Mouse (Mus musculus): Measurements from ENCODE around the gene Galnt2.

Galnt2 gene

DNA sequence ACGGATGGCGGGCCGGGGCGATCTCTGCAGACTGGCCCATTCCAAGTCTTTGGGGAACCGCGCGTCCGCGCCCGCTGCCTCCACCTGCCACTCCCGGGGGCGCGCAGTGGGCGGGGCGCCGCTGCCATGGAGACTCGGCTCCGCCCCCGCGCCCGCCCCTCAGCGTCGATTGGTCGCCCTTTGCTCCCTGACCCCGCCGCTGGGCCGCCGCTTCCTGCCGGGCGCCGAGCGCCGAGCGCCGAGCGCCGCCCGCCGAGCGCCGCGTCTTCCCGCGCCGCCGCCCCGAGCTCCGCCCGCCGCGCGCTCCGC lies at the start of gene Galnt2:
Gene Galnt2, plus strand, starts transcription at position 216 of the 309 bp plus-strand sequence.
- peak; percentile 84 for DNase-seq (ENCODE audit: low read depth, low spot score)

DNA sequence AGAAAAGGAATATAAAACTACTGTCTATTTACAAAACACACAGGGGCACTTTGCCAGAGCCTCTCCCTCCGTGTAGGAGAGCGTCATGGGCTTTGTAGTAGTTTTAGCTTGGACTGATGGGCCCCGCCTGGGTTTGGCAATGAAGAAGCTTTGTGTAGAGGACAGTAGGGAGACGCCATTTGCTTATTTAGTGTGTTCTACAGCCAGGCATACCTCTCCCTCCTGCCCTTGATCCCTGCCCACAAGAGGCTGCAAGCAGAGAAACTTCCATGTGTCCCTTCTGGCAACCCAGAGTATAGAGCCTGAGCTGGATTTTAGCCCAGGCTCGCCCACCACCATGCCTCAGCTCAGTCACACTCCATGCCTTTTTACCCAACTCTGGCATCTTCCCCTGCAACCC lies 49.4 kb upstream of the Galnt2 start:
- DNase-seq (ENCODE audit: low read depth, low spot score): no peak

DNA sequence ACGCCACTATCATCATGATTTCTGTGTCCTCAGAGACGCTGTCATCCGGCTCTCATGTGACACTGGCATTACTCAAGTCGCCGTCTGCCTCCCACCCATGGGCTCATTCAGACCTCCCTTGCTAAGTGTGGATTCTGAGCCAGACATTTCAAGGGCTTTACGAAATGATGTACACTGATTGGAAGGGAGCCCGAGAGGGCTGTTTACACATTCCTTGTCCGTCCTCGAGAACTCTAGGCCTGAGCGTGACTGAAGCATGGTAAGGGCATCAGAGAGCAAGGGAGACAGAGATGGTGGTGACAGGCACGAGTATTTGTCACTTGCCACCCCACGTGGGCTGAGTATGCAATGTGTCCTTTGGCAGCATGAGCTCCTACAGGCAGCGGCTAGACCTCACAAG lies 49.0 kb upstream of the Galnt2 start:
- DNase-seq (ENCODE audit: low read depth, low spot score): no peak

DNA sequence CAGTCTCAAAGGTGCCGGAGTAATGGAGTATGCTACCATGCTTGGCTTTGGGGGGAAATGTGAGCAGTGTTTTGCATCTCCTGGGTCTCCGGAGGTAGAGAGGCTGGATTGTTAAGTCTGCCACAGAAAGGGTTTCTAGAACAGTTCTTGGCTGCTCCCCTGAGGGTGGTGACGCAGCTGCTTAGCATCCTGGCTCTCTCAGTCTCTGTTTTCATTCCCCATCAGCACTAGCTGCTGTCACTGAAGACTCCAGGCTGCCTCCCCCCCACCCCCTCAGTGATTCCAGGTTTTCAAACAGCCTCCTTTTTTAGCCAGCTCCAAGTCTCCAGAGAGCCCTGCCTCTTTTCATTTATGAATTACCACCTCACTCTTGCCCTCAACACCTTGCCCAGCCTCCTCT lies 47.1 kb upstream of the Galnt2 start:
- no peak for DNase-seq (ENCODE audit: low read depth, low spot score)

DNA sequence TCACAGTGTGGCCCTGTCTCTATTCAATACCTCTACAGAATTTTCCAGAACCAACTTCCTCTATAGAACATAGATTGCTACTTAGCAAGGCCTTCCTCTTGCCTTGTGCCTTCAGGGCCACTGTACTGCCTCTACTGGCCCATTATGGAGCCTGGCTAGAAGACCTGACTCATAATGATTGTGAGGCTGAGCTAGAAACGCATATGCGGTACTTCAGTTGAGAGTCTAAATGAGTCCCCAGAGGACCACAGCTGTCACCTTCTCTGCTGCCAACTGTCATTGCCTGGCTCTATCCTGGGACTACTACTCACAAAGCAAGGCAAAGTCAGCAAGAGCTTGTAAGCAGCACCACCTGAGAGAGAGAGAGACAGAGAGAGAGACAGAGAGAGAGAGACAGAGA lies 46.7 kb upstream of the Galnt2 start:
- no peak for DNase-seq (ENCODE audit: low read depth, low spot score)

DNA sequence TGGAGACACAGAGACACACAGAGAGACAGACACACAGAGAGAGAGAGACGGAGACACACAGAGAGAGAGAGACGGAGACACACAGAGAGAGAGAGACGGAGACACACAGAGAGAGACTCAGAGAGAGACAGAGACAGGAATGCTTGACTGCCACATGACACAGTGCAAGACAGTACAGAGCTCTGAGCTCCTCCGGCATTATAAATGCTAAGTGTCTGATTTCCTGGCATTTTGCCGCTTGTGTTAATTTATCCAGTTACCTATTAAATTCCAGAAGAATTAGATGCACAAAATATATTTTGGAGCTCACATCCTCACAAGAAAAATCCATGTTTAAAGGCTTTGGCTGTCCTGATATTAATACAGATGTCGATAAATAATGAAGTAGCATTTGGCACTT lies 46.1 kb upstream of the Galnt2 start:
- no peak for DNase-seq (ENCODE audit: low read depth, low spot score)

DNA sequence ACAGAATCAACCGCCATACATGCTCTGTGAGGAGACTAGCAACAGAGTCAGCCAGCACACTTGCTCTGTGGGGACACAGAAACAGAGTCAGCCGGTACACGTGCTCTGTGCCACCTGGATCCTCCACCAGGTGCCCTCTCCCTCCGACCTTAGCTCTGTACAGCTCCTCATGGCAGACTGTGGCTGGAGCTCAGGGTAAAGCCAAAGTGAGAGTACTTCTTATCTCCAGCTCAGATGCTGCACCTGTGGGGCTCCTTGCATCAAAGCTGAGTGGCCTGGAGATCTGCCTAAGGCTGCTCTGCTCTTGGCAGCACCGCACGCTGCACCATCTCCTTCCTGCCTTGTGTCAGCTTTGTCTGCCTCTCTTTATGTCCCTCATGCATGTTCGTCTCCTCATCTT lies 40.8 kb upstream of the Galnt2 start:
- no peak for DNase-seq (ENCODE audit: low read depth, low spot score)

DNA sequence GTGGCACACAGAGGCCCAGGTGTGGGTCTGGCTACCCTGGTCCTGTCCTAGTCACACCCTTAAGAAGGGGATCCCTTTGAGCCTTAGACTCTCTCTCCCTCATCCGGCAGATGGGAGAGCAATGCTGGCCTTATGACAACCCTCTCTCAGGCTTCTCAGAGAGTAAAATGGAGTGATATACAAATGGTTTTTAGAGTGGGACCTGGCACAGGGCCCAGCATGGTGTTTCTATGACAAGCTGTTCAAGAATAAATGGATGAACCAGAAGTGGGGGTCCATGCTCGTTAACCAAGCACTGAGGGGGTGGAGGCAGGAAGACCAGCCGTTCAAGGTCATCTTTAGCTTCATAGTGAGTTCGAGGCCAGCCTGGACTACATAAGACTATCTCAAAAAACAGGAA lies 38.9 kb upstream of the Galnt2 start:
- DNase-seq (ENCODE audit: low read depth, low spot score): no peak

DNA sequence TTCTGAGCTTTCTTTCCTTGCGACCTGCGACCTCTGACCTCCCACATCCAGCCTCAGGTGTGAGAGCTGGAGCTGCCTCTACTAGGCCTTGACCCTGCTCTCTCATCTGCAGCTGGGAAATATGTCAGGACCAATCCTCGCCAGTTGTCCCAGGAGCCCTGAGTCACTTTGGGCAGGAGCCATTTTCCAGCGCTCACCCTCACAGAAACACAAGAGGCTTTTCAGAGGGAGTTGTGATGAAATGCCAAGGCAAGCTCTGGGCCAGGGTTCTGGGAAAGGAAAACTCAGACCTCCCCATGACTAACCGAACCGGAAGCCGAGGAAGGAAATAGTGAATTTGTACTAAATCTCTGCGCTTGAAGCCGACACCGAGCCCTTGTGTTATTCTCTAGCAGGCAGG lies 38.2 kb upstream of the Galnt2 start:
- no peak for DNase-seq (ENCODE audit: low read depth, low spot score)

DNA sequence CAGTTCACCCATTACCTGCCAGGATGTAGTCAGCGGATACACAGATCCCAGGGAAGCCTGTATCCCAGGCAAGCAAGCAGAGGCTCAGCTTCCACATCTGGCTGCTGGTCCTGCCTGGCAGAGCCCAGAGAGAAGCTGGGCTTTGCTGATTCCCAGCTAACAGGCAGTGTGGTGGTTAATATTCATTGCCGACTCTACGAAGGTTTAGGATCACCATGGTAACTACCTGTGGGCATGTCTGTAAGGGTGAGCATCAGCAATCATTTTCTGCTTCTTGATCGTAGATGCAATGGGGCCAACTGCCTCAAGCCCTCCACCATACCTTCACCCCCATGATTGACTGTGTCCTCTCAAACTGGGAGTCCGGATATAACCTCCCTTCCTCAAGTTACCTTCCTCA lies 37.2 kb upstream of the Galnt2 start:
- DNase-seq (ENCODE audit: low read depth, low spot score): no peak

DNA sequence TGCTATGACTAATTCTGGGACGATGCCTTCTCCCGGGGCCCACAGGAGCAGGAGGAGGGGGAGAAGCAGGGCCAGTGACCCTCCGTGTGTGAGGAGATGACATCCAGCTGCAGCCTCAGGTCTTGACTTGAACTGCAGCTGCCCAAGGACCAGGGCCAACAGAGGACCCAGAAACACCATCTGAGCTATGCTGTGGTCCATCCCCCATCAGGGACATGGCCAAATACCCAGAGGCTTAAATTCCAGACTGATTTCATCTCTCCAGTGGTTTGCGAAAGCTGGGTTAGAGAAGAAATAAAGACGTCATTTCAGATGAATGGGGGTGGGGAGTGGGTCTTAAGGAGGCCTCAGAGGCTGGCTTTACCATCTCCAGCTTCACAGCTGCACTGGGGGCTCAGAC lies 35.0 kb upstream of the Galnt2 start:
- DNase-seq (ENCODE audit: low read depth, low spot score): no peak

DNA sequence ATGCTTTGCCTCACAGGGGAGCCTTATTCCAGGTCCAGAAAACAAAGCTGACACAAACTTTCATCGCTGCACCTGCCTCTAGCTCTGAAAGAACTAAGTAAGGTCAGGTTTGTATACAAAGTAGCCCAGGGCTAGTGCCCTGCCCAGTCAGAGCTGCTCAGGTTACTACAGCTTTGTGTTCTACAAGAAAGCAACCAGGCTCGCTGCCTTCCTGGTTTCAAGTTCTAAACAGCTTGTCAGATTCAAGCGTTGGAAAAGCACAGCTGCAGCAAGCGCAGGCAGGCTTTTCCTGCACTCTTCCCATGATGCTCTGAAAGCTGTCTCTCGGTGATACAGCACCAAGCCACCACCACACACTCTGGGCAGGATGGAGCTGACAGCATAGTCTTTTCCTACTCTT lies 34.4 kb upstream of the Galnt2 start:
- no peak for DNase-seq (ENCODE audit: low read depth, low spot score)

DNA sequence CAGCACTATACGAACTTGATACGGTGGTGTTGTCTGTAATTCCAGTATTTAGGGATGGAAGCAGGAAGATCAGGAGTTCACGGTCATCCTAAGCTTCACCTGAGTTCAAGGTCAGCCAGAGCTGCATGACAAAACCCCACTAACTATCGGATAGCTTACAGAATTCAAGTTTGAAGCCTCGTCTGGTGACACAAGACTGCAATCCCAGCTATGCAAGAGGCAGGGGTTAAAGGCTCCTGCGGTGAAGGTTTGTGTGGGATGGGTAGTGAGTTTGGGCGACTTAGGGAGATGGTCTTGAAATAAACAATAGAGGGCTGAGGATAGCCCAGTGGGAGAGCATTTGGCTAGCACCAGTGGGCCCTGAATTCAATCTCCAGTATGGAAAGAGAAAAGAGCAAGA lies 33.0 kb upstream of the Galnt2 start:
- DNase-seq (ENCODE audit: low read depth, low spot score): peak; percentile 96

DNA sequence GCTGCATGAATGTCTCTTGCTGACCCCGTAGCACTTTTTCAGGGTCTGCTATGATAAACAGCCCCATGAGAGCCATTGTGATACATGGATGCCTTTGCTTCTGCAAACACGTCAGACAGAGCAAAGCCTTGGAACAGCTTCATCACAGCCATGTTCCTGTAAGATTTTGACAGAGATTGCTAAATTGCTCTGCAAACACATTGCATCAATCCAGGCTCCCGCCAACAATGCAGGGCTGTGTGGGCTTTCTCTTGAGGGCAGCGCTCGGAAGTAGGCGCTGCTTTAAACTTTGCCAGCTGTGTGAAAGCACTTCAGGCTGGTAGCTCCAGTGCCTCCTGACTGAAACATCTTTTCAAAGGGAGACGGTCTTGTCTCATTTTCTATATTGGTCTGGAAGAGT lies 30.8 kb upstream of the Galnt2 start:
- DNase-seq (ENCODE audit: low read depth, low spot score): no peak

DNA sequence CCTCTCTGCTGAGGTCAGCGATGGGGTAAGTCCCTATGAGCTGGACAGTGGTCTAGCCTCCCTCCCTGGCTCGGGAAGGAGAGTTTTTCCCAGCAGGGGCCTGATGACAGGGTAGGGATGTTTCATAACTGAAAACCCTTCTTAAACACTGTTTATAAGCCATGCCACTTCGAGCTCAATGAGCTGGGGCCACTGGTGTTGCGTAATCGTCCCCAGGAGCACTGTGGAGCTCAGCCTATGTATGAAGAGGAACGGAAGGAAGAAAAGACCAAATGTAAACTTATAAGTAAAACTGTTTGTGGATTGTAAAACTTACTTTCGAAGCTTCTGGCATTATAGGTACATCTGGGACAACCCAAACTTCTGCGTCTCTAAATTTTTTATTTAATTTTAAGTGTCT lies 29.5 kb upstream of the Galnt2 start:
- DNase-seq (ENCODE audit: low read depth, low spot score): no peak

DNA sequence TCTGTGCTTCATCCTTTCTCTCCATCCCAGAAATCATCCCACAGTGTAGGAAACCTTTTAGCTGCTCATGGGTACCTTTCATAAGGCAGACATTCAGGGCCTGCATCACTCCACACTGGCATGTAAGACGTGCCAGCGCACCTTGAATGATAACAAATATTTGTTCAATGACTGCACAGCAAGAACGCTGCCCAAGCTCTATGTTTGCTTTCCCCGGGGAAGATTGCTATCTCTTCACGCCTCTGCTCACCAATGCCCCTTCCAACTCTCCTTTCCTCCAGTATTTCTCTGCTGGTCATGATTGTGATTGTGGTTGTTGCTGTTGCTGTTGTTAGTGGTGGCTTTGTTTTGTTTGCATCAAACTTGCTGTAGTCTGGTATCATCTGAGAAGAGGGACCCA lies 28.3 kb upstream of the Galnt2 start:
- DNase-seq (ENCODE audit: low read depth, low spot score): no peak

DNA sequence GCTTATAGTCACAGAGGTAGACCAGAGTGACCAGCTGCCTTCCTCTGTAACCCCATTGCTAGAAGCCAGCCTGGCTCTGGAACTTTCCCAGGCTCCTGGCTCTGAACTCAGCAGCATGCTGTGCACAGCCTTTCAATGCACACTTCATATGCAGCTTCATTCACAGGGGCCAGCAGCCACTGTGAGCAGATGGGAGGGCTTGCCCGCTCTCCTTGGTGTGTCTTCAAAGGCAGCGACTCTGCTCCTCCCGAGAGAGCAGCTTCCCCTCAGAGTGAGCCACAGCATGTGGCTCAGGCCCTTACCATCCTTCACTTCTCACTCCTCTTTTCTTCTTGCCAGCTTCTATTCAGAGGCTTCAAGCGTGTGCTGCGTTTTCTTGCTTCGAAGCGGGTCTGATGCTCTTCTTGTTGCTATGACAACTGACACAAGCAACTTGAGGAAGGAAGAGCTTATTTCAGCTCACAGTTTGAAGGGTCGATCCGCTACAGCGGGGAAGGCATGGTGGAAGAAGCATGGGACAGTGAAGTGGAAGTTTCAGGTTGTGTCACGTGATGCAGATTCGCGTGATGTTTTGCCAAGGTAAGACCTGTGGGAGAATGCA lies 27.1 kb upstream of the Galnt2 start:
- peak; percentile 59 for DNase-seq (ENCODE audit: low read depth, low spot score)

DNA sequence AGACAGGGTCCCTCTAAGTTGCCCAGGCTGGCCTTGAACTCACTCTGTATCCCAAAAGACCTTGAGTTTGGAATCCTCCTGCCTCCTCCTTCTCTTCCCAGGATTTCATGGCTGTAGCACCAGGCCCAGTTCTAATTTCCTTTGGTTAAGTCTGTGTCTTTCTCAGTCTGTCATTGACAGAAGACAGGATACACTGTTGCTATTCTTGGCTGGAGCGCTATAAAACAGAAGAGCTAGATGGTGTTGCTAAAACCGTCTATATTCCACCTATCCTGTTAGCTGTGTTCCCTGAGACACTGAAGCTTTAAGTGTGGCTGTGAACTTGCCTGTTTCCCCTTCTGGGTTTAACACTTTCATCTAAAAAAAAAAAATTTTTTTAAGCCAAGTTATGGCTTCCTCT lies 19.0 kb upstream of the Galnt2 start:
- no peak for DNase-seq (ENCODE audit: low read depth, low spot score)

DNA sequence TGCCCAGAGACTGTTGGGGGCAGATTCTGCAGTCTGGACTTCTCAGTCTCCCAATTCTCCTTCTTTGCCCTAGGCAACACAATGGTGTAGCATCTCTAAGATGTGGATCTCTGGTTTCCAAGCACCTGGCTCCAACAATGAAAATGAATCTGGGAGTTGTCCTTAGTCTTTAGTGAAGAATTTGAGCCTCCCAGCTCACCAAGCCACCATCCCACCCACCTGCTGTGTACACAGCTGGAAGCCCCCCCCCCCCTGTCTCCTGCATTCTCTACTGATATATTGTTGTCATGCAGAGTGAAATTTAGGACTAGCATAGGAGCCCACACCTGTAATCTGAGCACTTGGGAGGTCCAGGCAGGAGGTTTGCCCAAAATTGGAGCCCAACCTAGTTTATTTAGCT lies 14.2 kb upstream of the Galnt2 start:
- DNase-seq (ENCODE audit: low read depth, low spot score): peak; percentile 77

DNA sequence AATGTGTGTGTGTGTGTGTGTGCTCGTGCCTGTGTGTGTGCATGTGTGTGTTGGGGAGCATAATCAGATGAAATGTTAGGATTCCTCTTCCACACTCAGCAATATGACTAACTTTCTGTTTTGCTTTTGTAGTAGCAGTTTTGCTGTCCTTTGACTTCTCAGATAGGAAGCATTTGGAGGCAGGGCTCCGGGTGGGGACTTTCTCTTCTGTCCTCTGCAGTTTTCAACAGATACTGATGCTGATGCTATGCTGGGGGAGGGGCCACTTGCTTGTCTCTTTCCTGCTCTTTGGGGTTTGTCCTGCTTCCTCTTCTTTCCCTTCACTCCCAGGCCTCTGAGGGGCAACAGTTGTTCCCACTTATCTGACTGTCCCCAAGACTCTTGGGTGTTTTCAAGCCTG lies 1.3 kb upstream of the Galnt2 start:
- no peak for DNase-seq (ENCODE audit: low read depth, low spot score)

DNA sequence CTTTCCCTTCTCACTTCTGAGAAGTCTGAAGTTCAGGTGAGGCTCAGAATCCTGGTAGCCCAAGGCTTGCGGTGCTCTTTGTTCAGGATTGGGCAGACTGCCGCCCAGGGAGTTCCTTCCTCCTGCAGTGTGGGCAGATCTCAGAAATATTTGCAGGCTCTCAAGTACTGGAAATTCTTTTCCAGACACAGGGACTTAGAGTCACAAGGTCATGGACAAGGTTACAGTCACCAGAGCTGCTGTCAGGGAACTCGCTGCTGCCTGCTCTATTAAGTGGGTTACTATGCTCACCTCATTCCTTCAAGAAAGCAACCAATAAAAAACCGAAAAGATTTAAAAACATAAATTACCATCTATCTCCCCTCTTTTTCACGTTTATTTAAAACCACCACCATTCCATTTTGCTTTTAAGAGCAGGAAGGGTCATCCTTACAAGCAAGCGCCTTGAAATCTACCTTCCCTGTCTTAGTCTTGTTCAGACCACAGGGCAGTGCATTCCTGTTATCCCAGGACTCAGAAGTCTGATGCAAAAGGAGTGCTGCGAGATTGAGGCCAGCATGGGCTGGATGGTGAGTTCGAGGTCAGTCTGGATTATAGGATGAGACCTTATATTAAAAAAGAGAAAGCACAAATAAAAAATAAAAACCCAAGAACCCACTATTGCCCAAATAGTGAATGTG lies 555 bp upstream of the Galnt2 start:
- DNase-seq (ENCODE audit: low read depth, low spot score): peak; percentile 32

DNA sequence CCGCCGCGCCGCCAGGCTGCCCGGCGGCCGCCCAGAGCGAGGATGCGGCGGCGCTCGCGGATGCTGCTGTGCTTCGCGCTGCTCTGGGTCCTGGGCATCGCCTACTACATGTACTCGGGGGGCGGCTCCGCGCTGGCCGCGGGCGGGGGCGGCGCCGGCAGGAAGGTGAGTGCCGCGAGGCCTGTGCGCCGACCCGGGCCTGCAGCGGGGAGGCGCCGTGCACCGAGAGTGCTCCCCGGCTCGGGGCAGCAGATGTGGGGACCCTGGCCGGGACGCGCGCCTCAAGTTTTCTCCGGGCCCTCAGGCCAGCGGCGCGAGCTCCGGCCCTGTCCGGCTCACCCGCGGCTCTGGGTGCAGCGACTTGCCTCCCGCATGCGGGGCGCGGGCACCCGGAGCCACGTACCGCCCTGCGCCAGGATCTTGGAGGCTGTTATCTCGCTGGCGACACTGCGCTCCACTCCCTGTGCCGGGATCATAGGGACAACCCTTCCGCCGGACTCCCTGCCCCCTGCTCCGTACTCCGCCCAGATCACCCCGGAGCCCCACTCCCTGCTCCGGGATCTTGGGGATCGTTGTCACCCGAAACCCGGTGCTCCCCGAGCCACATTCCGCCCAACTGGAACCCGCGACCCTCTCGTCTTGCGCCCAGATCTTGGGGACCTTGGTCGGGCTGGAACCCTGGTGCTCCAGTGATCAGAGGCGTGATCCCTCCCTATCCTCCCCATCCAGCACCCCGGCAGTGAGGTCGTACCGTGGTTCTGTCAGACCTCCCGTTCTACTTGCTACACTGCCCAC lies 491 bp downstream of the Galnt2 start:
- DNase-seq (ENCODE audit: low read depth, low spot score): peak; percentile 83

DNA sequence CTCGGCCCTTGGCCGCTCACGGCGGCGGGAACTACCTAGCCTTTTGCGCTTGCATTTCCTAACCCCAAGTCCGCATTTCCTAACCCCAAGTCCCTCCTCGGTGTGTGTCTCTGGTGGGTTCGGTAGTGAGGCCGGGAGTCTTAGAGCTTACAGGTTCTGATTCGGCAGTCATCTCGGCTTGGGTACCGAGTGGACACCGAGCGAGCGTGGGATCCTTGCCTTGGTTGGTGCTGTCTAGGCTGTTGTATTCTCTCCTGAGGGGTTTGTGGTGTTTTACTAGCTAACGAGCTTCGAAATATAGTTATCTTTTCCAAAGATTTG lies 1.0 kb downstream of the Galnt2 start:
- DNase-seq (ENCODE audit: low read depth, low spot score): no peak
